Mouse (Mus musculus): Measurements from ENCODE around the gene Gm42742. TPM values are rescaled to one million over a fixed set of nuclear protein-coding genes. Genes with fewer than 3 reads are reported as not detected.

Gene Gm42742
- polyA plus RNA-seq, 1 experiment from 2014 or later = 41.8 TPM

GRCm38 (mm10) chr7:127016971-127017949, 3.6 kb downstream of the Gm42742 start, which contains the start of gene Pagr1a:
Gene Pagr1a (minus strand): TSS chr7:127017352.
- peak within 1 kb of the TSS; percentile 73 for H3K9ac ChIP-seq (ENCODE audit: low read length)
- H3K36me3 ChIP-seq (ENCODE audit: control insufficient read depth, insufficient read depth, low read length) = peaks cover 31% of the 10 kb centered on the region
- H3K4me2 ChIP-seq (ENCODE audit: low read length) = peak within 1 kb of the TSS; percentile 88
- ATAC-seq (replicated peaks; ENCODE audit: low FRiP score, low TSS enrichment, low read depth) (peak; percentile 73), DNase-seq (ENCODE audit: low spot score) (peak; percentile 99)
- no peaks in the 10 kb centered on the region for H3K27me3 ChIP-seq (replicated peaks; ENCODE audit: control insufficient read depth, insufficient read depth, low read length)
- peaks cover 47% of the 10 kb centered on the region for H3K4me1 ChIP-seq (replicated peaks; ENCODE audit: control insufficient read depth, insufficient read depth, low read length)
- H3K4me3 ChIP-seq (ENCODE audit: low read depth, low read length) = peak within 1 kb of the TSS; percentile 72
- 3% methylated on average over 39 of the region's 39 CpGs for WGBS
- H3K27ac ChIP-seq (ENCODE audit: low read depth) = peak within 1 kb of the TSS; percentile 87
- no peaks in the 10 kb centered on the region for H3K9me3 ChIP-seq (ENCODE audit: control insufficient read depth, low read length)

DNA sequence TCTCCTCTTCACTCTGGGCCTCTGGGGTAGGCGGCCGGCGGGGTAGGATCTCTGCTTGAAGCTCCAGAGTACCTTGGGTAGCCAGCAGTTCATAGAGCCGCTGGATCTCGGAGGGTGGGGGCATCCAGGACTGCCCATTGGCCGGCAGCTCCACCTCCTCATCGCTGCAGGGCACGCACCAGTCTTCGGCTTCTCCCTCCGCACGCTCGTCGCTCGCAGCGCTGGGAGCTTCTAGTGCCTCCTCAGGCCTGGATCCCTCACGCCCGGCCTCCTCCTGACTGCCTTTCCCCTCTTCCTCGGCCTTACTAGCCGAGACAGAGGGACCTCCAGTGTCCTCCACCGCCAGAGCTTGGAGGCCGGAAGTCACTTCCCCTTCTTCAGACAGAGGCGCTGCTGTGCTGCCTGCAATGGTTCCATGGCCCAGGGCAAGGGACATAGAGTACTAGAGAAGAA, 4.4 kb downstream of the Gm42742 start:
- Histone ChIP-seq H3K27ac (ENCODE audit: low read depth) (peak overlapping the region; percentile 87), H3K4me1 (replicated peaks; ENCODE audit: control insufficient read depth, insufficient read depth, low read length) (peaks cover 40% of the 10 kb centered on the region)

DNA sequence TGATC, 4.6 kb downstream of the Gm42742 start, which contains the start of gene Pagr1b:
Gene Pagr1b (minus strand): TSS at position 4 of the 5 bp plus-strand sequence.
- Histone ChIP-seq H3K36me3 (ENCODE audit: control insufficient read depth, insufficient read depth, low read length) (peaks cover 25% of the 10 kb centered on the region), H3K9ac (ENCODE audit: low read length) (peak within 1 kb of the TSS; percentile 73), H3K27ac (ENCODE audit: low read depth) (peak within 1 kb of the TSS; percentile 87), H3K9me3 (ENCODE audit: control insufficient read depth, low read length) (no peaks in the 10 kb centered on the region), H3K27me3 (replicated peaks; ENCODE audit: control insufficient read depth, insufficient read depth, low read length) (no peaks in the 10 kb centered on the region), H3K4me3 (ENCODE audit: low read depth, low read length) (peak within 1 kb of the TSS; percentile 72), H3K4me1 (replicated peaks; ENCODE audit: control insufficient read depth, insufficient read depth, low read length) (peaks cover 37% of the 10 kb centered on the region), H3K4me2 (ENCODE audit: low read length) (peak within 1 kb of the TSS; percentile 88)
- DNase-seq (ENCODE audit: low spot score) (no peak), ATAC-seq (replicated peaks; ENCODE audit: low FRiP score, low TSS enrichment, low read depth) (no peak)

More for the DNA sequence above, 4.4 kb downstream of the Gm42742 start:
- Histone ChIP-seq H3K4me2 (ENCODE audit: low read length) (peak overlapping the region; percentile 88), H3K27me3 (replicated peaks; ENCODE audit: control insufficient read depth, insufficient read depth, low read length) (no peaks in the 10 kb centered on the region), H3K9ac (ENCODE audit: low read length) (peak overlapping the region; percentile 73), H3K4me3 (ENCODE audit: low read depth, low read length) (peak overlapping the region; percentile 72), H3K9me3 (ENCODE audit: control insufficient read depth, low read length) (no peaks in the 10 kb centered on the region), H3K36me3 (ENCODE audit: control insufficient read depth, insufficient read depth, low read length) (peaks cover 25% of the 10 kb centered on the region)
- ATAC-seq (replicated peaks; ENCODE audit: low FRiP score, low TSS enrichment, low read depth) = peak; percentile 33
- DNase-seq (ENCODE audit: low spot score) = no peak
- under 1% methylated on average over 22 of the region's 22 CpGs for WGBS

GRCm38 (mm10) chr7:127016081-127016480, 4.8 kb downstream of the Gm42742 start:
- H3K9ac ChIP-seq (ENCODE audit: low read length) = peak overlapping the region; percentile 73
- H3K9me3 ChIP-seq (ENCODE audit: control insufficient read depth, low read length) = no peaks in the 10 kb centered on the region
- no peak for DNase-seq (ENCODE audit: low spot score)
- peak; percentile 12; the same call in 1 of the 2 replicates for ATAC-seq (replicated peaks; ENCODE audit: low FRiP score, low TSS enrichment, low read depth)
- under 1% methylated on average over 10 of the region's 10 CpGs for WGBS
- H3K27ac ChIP-seq (ENCODE audit: low read depth) = peak overlapping the region; percentile 87
- H3K27me3 ChIP-seq (replicated peaks; ENCODE audit: control insufficient read depth, insufficient read depth, low read length) = no peaks in the 10 kb centered on the region
- H3K4me2 ChIP-seq (ENCODE audit: low read length) = peak overlapping the region; percentile 88
- H3K36me3 ChIP-seq (ENCODE audit: control insufficient read depth, insufficient read depth, low read length) = peaks cover 25% of the 10 kb centered on the region
- peak overlapping the region; percentile 72 for H3K4me3 ChIP-seq (ENCODE audit: low read depth, low read length)
- peaks cover 36% of the 10 kb centered on the region for H3K4me1 ChIP-seq (replicated peaks; ENCODE audit: control insufficient read depth, insufficient read depth, low read length)

DNA sequence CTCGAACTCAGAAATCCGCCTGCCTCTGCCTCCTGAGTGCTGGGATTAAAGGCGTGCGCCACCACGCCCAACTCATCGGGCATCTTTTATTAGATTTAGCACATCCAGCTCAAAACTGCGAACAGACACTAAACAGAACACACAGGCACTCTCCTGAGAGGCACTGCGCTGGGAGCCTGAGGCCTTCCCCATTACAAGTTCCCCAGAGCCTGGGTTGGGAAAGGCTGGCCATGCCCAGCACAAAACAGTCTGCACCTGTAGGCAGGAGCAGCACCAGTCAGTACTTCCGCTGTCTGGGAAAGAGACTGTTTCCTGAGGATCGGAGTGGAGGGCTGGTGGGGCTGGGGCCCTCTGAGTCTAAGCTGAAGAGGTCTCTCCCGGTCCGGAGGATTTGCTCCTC, 5.9 kb downstream of the Gm42742 start:
- H3K9ac ChIP-seq (ENCODE audit: low read length) = no peak overlapping the region
- DNase-seq (ENCODE audit: low spot score) (no peak), ATAC-seq (replicated peaks; ENCODE audit: low FRiP score, low TSS enrichment, low read depth) (no peak)
- no peak overlapping the region for H3K4me3 ChIP-seq (ENCODE audit: low read depth, low read length)
- H3K27me3 ChIP-seq (replicated peaks; ENCODE audit: control insufficient read depth, insufficient read depth, low read length) = no peaks in the 10 kb centered on the region
- H3K4me1 ChIP-seq (replicated peaks; ENCODE audit: control insufficient read depth, insufficient read depth, low read length) = peaks cover 32% of the 10 kb centered on the region
- H3K27ac ChIP-seq (ENCODE audit: low read depth) = no peak overlapping the region
- H3K36me3 ChIP-seq (ENCODE audit: control insufficient read depth, insufficient read depth, low read length) = peaks cover 25% of the 10 kb centered on the region
- peak overlapping the region; percentile 60; the same call in 1 of the 2 replicates for H3K4me2 ChIP-seq (ENCODE audit: low read length)
- H3K9me3 ChIP-seq (ENCODE audit: control insufficient read depth, low read length) = no peaks in the 10 kb centered on the region
- 90% methylated on average over 12 of the region's 12 CpGs for WGBS

DNA sequence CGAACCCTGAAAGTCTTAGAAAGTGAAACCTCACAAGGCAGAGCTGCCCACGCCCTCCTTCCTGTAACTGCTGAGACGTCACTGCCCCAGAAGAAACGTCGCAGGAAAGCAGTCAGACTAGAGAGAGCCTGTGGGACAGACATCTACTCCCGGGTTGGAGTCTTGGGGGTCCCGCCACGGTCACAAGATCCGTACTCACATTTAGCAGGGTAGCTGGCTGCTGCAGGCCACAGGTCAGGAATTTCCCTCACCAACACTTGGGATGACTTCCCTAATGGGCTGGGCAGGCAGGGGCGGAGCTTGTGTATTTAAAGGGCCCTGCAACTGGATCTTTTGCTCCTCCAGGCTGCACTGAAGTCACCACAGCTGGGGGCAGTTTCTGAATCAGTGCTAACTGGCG, 6.6 kb downstream of the Gm42742 start, which contains the start of gene Mvp:
Gene Mvp (minus strand): TSS at position 302 of the 400 bp plus-strand sequence.
- peaks cover 29% of the 10 kb centered on the region for H3K4me1 ChIP-seq (replicated peaks; ENCODE audit: control insufficient read depth, insufficient read depth, low read length)
- peaks cover 25% of the 10 kb centered on the region for H3K36me3 ChIP-seq (ENCODE audit: control insufficient read depth, insufficient read depth, low read length)
- peak within 1 kb of the TSS; percentile 88 for H3K4me2 ChIP-seq (ENCODE audit: low read length)
- no peaks in the 10 kb centered on the region for H3K27me3 ChIP-seq (replicated peaks; ENCODE audit: control insufficient read depth, insufficient read depth, low read length)
- 0 out of 2 replicates have a peak within 1 kb of the TSS, but pooled peaks have one; percentile 35 for H3K27ac ChIP-seq (ENCODE audit: low read depth)
- 27% methylated on average over 11 of the region's 11 CpGs for WGBS
- peak; percentile 69 for DNase-seq (ENCODE audit: low spot score)
- no peaks in the 10 kb centered on the region for H3K9me3 ChIP-seq (ENCODE audit: control insufficient read depth, low read length)
- H3K9ac ChIP-seq (ENCODE audit: low read length) = peak within 1 kb of the TSS; percentile 8
- ATAC-seq (replicated peaks; ENCODE audit: low FRiP score, low TSS enrichment, low read depth) = no peak
- H3K4me3 ChIP-seq (ENCODE audit: low read depth, low read length) = peak within 1 kb of the TSS; percentile 32

DNA sequence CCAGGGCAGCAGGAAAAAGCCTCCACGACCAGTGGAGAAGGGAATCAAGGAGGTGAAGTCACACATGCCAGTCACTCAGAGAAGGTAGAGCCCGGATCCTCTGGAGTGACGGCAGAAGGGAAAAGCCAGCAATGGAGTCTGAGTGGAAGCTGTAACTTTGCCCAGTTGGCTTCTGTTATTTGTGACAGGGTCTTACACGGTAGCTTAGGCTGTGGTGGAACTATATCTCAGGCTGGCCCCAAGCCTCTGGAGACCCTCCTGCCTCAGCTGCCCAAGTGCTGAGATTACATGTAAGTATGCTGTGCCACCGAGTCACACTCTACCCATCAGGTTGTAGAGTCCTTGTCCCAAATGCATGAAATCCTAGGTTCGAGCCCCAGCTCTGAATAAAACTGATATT, 7.5 kb downstream of the Gm42742 start:
- no peak overlapping the region for H3K4me2 ChIP-seq (ENCODE audit: low read length)
- no peak for ATAC-seq (replicated peaks; ENCODE audit: low FRiP score, low TSS enrichment, low read depth)
- no peak overlapping the region for H3K4me3 ChIP-seq (ENCODE audit: low read depth, low read length)

GRCm38 (mm10) chr7:127012845-127013244, 8.1 kb downstream of the Gm42742 start:
- no peak overlapping the region for H3K27ac ChIP-seq (ENCODE audit: low read depth)

More for the DNA sequence above, 7.5 kb downstream of the Gm42742 start:
- H3K36me3 ChIP-seq (ENCODE audit: control insufficient read depth, insufficient read depth, low read length) = peaks cover 25% of the 10 kb centered on the region
- H3K27ac ChIP-seq (ENCODE audit: low read depth) = no peak overlapping the region
- no peak overlapping the region for H3K9ac ChIP-seq (ENCODE audit: low read length)
- peaks cover 34% of the 10 kb centered on the region for H3K4me1 ChIP-seq (replicated peaks; ENCODE audit: control insufficient read depth, insufficient read depth, low read length)
- DNase-seq (ENCODE audit: low spot score) = no peak
- 97% methylated on average over 6 of the region's 6 CpGs for WGBS
- H3K27me3 ChIP-seq (replicated peaks; ENCODE audit: control insufficient read depth, insufficient read depth, low read length) = no peaks in the 10 kb centered on the region
- no peaks in the 10 kb centered on the region for H3K9me3 ChIP-seq (ENCODE audit: control insufficient read depth, low read length)

DNA sequence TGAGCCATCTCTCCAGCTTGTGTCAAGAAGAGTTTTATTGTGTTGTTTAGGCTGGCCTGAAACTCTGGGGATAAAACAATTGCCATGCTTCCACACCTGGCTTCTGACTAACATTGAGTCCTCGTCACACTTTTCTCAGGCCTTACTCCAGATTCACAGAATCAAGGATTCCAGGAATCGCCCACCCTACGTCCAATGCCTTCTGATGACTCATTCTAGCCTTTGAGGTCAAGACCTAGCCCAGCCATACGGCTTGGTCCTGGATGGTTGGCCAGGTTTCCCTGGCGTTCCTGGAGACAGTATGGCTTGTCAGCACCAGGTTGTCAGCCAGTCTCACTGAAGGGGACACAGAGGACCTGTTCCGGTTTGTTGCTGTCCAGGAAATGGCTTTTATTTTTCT, 8.5 kb downstream of the Gm42742 start:
- 83% methylated on average over 6 of the region's 6 CpGs for WGBS
- DNase-seq (ENCODE audit: low spot score) (no peak), ATAC-seq (replicated peaks; ENCODE audit: low FRiP score, low TSS enrichment, low read depth) (no peak)
- Histone ChIP-seq H3K4me2 (ENCODE audit: low read length) (no peak overlapping the region), H3K4me1 (replicated peaks; ENCODE audit: control insufficient read depth, insufficient read depth, low read length) (peaks cover 32% of the 10 kb centered on the region), H3K4me3 (ENCODE audit: low read depth, low read length) (no peak overlapping the region), H3K36me3 (ENCODE audit: control insufficient read depth, insufficient read depth, low read length) (peaks cover 25% of the 10 kb centered on the region), H3K27me3 (replicated peaks; ENCODE audit: control insufficient read depth, insufficient read depth, low read length) (no peaks in the 10 kb centered on the region), H3K9me3 (ENCODE audit: control insufficient read depth, low read length) (no peaks in the 10 kb centered on the region), H3K9ac (ENCODE audit: low read length) (no peak overlapping the region), H3K27ac (ENCODE audit: low read depth) (no peak overlapping the region)

More at GRCm38 (mm10) chr7:127012845-127013244, 8.1 kb downstream of the Gm42742 start:
- DNase-seq (ENCODE audit: low spot score) (no peak), ATAC-seq (replicated peaks; ENCODE audit: low FRiP score, low TSS enrichment, low read depth) (no peak)
- 94% methylated on average over 10 of the region's 10 CpGs for WGBS
- H3K4me1 ChIP-seq (replicated peaks; ENCODE audit: control insufficient read depth, insufficient read depth, low read length) = peaks cover 34% of the 10 kb centered on the region
- H3K36me3 ChIP-seq (ENCODE audit: control insufficient read depth, insufficient read depth, low read length) = peaks cover 25% of the 10 kb centered on the region
- H3K27me3 ChIP-seq (replicated peaks; ENCODE audit: control insufficient read depth, insufficient read depth, low read length) = no peaks in the 10 kb centered on the region
- no peak overlapping the region for H3K4me3 ChIP-seq (ENCODE audit: low read depth, low read length)
- no peaks in the 10 kb centered on the region for H3K9me3 ChIP-seq (ENCODE audit: control insufficient read depth, low read length)
- H3K9ac ChIP-seq (ENCODE audit: low read length) = no peak overlapping the region
- no peak overlapping the region for H3K4me2 ChIP-seq (ENCODE audit: low read length)

Data from intestine, embryonic 14.5 days (tissue).